Mouse (Mus musculus): ENCODE measurements around the gene Olr1.
"Not testable (repeated sequence)": the region's sequence is repeated elsewhere in the genome, so short reads cannot be mapped to it uniquely, and the experiment has no call there.

The Olr1 gene

GRCm38 (mm10) chr6:129512868-129513267 is 5.9 kb upstream of the Olr1 start:
- no peak for DNase-seq (ENCODE audit: low spot score in 2 of 2)

GRCm38 (mm10) chr6:129512367-129512766 is 5.4 kb upstream of the Olr1 start, which contains the start of gene Tmem52b:
Gene Tmem52b, plus strand, starts transcription at chr6:129512555.
- no peak for DNase-seq (ENCODE audit: low spot score in 2 of 2)

GRCm38 (mm10) chr6:129510120-129510911 is 3.4 kb upstream of the Olr1 start:
- DNase-seq (ENCODE audit: low spot score in 2 of 2), result no peak

- DNase-seq (ENCODE audit: low spot score in 2 of 2), result no peak
These were observed 3.5 kb downstream of the Olr1 start for GRCm38 (mm10) chr6:129503471-129503870.

GRCm38 (mm10) chr6:129499516-129499915 is 7.4 kb downstream of the Olr1 start:
- DNase-seq (ENCODE audit: low spot score in 2 of 2), result not testable (repeated sequence)

GRCm38 (mm10) chr6:129497345-129498218 is 9.4 kb downstream of the Olr1 start:
- DNase-seq (ENCODE audit: low spot score in 2 of 2), result no peak

GRCm38 (mm10) chr6:129494924-129495323 is 12.0 kb downstream of the Olr1 start:
- DNase-seq (ENCODE audit: low spot score in 2 of 2), result no peak

- DNase-seq (ENCODE audit: low spot score in 2 of 2), result peak; percentile 40 to 61
These were observed 26.6 kb downstream of the Olr1 start for GRCm38 (mm10) chr6:129480089-129480958.

GRCm38 (mm10) chr6:129476404-129477126 is 30.4 kb downstream of the Olr1 start:
- DNase-seq (ENCODE audit: low spot score in 2 of 2), result no peak

GRCm38 (mm10) chr6:129472627-129473026 is 34.3 kb downstream of the Olr1 start:
- no peak for DNase-seq (ENCODE audit: low spot score in 2 of 2)

GRCm38 (mm10) chr6:129471386-129471785 is 35.6 kb downstream of the Olr1 start:
- DNase-seq (ENCODE audit: low spot score in 2 of 2), result no peak

- DNase-seq (ENCODE audit: low spot score in 2 of 2), result peak; percentile 18 to 28
These were observed 55.4 kb downstream of the Olr1 start, which contains the start of gene Clec1a for GRCm38 (mm10) chr6:129451411-129452039. Gene Clec1a, minus strand, starts transcription at chr6:129452000.

GRCm38 (mm10) chr6:129449743-129450142 is 57.2 kb downstream of the Olr1 start:
- DNase-seq (ENCODE audit: low spot score in 2 of 2), result no peak

- no peak for DNase-seq (ENCODE audit: low spot score in 2 of 2)
These were observed 68.9 kb downstream of the Olr1 start for GRCm38 (mm10) chr6:129438033-129438432.

GRCm38 (mm10) chr6:129436025-129436424 is 70.9 kb downstream of the Olr1 start:
- DNase-seq (ENCODE audit: low spot score in 2 of 2), result no peak
